Mouse (Mus musculus): Measurements from ENCODE around the gene Rbbp8nl.
A peak's percentile ranks its signal among the peaks of the same experiment; 100 is the strongest.

Gene Rbbp8nl

DNA sequence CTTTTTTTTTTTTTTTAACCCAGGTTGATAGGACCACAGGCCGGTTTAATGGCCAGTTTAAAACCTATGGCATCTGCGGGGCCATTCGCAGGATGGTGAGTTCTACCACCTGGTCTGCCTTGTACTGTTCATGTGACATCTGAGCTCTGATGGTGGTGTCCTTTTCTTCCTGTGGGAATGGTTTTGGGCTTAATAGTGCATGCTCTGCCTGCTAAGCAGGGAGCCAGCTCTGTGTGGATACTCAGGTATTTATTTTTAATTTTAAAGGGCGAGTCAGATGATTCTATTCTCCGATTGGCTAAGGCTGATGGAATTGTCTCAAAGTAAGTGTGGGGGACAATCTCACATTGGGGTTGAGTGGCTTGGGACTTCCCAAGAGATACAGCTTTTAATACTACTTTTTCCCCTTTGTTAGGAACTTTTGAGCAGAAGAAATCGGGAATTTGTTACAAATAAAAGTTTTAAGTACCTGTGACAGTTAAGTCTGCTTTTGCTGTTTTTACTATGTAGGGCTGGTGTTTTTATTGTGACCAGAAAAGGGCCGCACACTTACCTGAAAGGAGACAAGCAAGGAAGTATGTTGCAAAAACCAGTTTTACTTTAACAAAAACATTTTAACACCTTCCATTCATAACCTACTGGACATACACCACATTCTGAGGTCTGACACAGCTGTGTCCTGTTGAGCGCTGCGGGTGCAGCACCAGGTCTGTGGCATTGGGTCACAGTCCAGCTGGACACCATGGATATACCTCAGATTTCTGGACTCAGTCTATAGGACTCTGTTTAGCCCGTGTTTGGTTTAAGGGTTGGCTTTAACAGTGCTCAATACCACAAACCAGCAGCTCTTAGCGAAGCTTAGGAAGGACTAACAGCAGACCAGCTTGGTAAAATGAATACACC lies 31.5 kb downstream of the Rbbp8nl start:
- Histone ChIP-seq H3K27me3 (ENCODE audit: insufficient read depth, low read length) (no peaks in the 10 kb centered on the region), H3K36me3 (ENCODE audit: insufficient read depth, low read length) (peaks cover 66% of the 10 kb centered on the region), H3K4me1 (replicated peaks; ENCODE audit: low read depth, low read length) (peaks cover 67% of the 10 kb centered on the region), H3K9me3 (ENCODE audit: low read length) (no peaks in the 10 kb centered on the region), H3K4me3 (replicated peaks; ENCODE audit: low read length) (peak overlapping the region; percentile 97)
- TF ChIP-seq CTCF (conservative IDR thresholded peaks at IDR 0.05; ENCODE audit: low read length) (no peak), POU5F1 (IDR thresholded peaks at IDR 0.05; ENCODE audit: borderline replicate concordance, low read length) (no peak), NANOG (IDR thresholded peaks at IDR 0.05; ENCODE audit: borderline replicate concordance, low read length) (no peak)

DNA sequence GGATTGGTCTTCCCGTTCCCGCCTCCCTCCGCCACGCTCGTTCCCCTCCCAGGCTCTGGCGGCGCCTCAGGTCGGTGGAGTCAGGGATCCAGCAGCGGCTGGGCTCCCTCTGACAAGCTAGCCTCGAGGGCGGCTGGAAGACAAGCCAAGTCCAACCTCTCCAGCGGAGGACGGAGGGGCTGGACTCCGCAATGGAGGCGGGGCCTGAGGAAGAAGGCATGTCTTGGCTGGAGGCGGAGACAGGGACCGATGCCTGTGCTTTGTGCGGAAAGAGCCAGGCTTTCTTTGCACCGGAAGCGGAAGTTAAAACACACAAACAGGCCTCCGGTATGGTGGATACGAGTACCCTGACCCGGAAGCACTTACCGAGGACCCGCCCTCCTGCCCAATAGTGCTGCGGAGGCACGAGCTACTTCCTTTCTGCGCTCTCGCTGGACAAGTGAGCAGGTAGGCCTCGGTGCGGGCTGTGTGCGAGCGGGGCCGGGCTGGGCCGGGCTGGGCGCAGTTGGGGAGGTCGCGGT lies 32.6 kb downstream of the Rbbp8nl start, which contains the start of gene Rps21:
Gene Rps21, plus strand, starts transcription at position 377 of the 521 bp plus-strand sequence.
- Histone ChIP-seq H3K36me3 (ENCODE audit: insufficient read depth, low read length) (peaks cover 54% of the 10 kb centered on the region), H3K9me3 (ENCODE audit: low read length) (no peaks in the 10 kb centered on the region), H3K4me1 (replicated peaks; ENCODE audit: low read depth, low read length) (peaks cover 64% of the 10 kb centered on the region), H3K27me3 (ENCODE audit: insufficient read depth, low read length) (no peaks in the 10 kb centered on the region), H3K4me3 (replicated peaks; ENCODE audit: low read length) (peak within 1 kb of the TSS; percentile 97)
- no peak for TF ChIP-seq CTCF (conservative IDR thresholded peaks at IDR 0.05; ENCODE audit: low read length)
- no peak for TF ChIP-seq POU5F1 (IDR thresholded peaks at IDR 0.05; ENCODE audit: borderline replicate concordance, low read length)
- peak; percentile 52; the same call in 1 of the 2 replicates for TF ChIP-seq NANOG (IDR thresholded peaks at IDR 0.05; ENCODE audit: borderline replicate concordance, low read length)

DNA sequence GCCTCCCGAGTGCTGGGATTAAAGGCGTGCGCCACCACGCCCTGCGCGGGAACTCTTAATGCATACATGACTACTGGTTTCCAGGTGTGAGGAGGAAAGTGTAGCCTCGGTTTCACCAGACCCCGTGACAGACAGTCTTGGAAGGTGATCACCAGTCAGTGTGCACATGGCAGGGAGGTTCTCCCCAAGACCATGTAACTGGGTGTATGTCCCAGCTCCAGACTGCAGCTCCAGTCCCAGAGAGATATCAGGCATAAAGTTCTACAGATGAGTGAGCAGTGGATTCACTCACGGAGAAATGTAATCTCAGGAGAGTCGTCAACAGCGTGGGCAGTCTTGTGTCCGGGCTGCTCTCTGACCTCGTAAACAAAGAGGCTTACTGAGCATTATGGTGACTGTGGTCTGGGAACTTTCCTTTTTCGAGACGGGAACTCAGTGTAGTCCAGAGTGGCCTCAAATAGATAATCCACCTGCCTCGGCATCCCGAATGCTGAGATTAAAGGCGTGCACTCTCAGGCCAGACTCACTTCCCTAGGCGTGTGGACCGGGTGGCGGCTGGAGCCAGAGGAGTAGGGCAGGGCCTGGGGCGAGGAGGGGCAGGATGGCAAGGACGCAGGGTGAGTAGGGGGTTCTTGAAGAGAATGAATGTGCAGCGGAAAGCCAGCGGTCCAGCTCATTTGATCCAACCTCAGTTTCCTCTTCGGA lies 33.2 kb downstream of the Rbbp8nl start:
- TF ChIP-seq NANOG (IDR thresholded peaks at IDR 0.05; ENCODE audit: borderline replicate concordance, low read length), result no peak
- TF ChIP-seq POU5F1 (IDR thresholded peaks at IDR 0.05; ENCODE audit: borderline replicate concordance, low read length), result no peak
- TF ChIP-seq CTCF (conservative IDR thresholded peaks at IDR 0.05; ENCODE audit: low read length), result no peak
- Histone ChIP-seq H3K9me3 (ENCODE audit: low read length) (no peaks in the 10 kb centered on the region), H3K4me1 (replicated peaks; ENCODE audit: low read depth, low read length) (peaks cover 65% of the 10 kb centered on the region), H3K4me3 (replicated peaks; ENCODE audit: low read length) (peak overlapping the region; percentile 97), H3K36me3 (ENCODE audit: insufficient read depth, low read length) (peaks cover 48% of the 10 kb centered on the region), H3K27me3 (ENCODE audit: insufficient read depth, low read length) (no peaks in the 10 kb centered on the region)

DNA sequence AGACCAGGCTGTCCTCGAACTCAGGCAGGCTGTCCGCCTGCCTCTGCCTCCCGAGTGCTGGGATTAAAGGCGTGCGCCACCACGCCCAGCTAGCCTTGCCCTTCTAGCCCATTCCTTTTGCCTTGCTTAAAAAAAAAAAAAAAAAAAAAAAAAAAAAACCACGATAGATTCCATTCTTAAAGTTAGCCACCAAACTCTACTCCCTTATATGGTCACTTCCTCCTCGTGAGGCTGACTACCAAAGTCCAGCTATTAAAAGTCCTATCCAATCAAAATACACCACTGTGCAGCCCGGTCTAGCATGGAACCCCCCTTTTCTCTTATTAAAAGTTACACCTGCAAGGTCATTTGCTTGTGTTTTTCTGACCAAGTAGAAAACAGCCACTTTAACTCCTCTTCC lies 34.0 kb downstream of the Rbbp8nl start:
- peaks cover 40% of the 10 kb centered on the region for H3K36me3 ChIP-seq (ENCODE audit: insufficient read depth, low read length)
- no peaks in the 10 kb centered on the region for H3K27me3 ChIP-seq (ENCODE audit: insufficient read depth, low read length)
- peaks cover 62% of the 10 kb centered on the region for H3K4me1 ChIP-seq (replicated peaks; ENCODE audit: low read depth, low read length)
- peak overlapping the region; percentile 97 for H3K4me3 ChIP-seq (replicated peaks; ENCODE audit: low read length)
- no peak for TF ChIP-seq POU5F1 (IDR thresholded peaks at IDR 0.05; ENCODE audit: borderline replicate concordance, low read length)
- no peak for TF ChIP-seq NANOG (IDR thresholded peaks at IDR 0.05; ENCODE audit: borderline replicate concordance, low read length)
- TF ChIP-seq CTCF (conservative IDR thresholded peaks at IDR 0.05; ENCODE audit: low read length), result no peak
- no peaks in the 10 kb centered on the region for H3K9me3 ChIP-seq (ENCODE audit: low read length)

DNA sequence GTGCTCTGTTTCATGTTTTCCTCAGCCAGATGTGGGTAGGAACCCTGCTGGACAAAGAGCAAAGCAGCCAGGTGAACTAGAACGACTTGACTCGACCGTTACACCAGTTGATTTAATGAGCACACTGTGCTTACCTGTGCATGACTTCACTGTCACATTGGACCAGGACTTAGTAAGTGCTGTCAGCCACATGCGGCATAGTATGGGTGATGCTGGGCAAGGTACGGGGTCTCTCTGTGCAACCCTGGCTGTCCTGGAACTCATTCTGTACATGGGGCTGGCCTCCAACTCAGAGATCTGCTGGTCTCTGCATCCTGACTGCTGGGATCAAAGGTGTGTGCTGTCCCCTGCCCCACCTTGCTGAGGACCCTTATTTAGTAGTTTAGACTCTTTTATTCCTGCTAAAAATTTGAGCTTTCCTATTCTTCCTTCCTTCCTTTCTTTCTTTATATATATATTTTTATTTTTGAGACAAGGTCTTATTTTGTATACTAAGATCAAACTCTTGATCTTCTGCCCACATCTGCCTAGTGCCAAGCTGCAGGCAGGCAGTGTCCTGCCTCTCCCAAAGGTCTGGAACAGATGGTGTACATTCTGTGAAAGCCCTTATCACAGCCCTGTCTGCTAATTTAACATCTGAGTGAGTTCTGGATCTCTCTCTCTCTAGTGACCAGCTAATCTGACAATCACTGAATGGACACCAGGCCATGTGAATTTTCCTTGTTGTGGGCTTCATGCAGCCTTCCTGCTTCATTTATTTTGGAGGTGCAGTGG lies 35.1 kb downstream of the Rbbp8nl start:
- TF ChIP-seq CTCF (conservative IDR thresholded peaks at IDR 0.05; ENCODE audit: low read length), result no peak
- TF ChIP-seq NANOG (IDR thresholded peaks at IDR 0.05; ENCODE audit: borderline replicate concordance, low read length), result no peak
- no peak for TF ChIP-seq POU5F1 (IDR thresholded peaks at IDR 0.05; ENCODE audit: borderline replicate concordance, low read length)
- Histone ChIP-seq H3K9me3 (ENCODE audit: low read length) (no peaks in the 10 kb centered on the region), H3K4me3 (replicated peaks; ENCODE audit: low read length) (peak overlapping the region; percentile 97), H3K4me1 (replicated peaks; ENCODE audit: low read depth, low read length) (peaks cover 58% of the 10 kb centered on the region), H3K36me3 (ENCODE audit: insufficient read depth, low read length) (peaks cover 30% of the 10 kb centered on the region), H3K27me3 (ENCODE audit: insufficient read depth, low read length) (no peaks in the 10 kb centered on the region)

DNA sequence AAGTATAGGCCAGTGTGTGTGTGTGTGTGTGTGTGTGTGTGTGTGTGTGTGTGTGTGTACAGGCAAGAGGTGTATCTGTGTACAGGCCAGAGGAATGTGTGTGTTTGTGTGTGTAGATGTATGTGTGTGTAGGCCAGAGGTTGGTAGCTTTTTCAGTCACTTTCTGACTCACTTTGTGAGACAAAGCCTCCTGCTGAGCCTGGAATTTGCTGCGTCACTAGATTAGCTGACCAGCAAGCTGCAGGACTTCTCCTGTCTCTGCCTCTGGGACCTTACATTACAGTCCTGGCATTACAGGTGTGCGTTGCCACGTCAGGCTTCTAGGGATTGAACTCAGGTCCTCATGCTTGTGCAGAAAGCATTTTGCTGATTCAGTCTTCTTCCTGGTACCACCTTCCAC lies 37.8 kb downstream of the Rbbp8nl start:
- peaks cover 58% of the 10 kb centered on the region for H3K4me1 ChIP-seq (replicated peaks; ENCODE audit: low read depth, low read length)
- no peaks in the 10 kb centered on the region for H3K27me3 ChIP-seq (ENCODE audit: insufficient read depth, low read length)
- H3K4me3 ChIP-seq (replicated peaks; ENCODE audit: low read length), result 0 out of 2 replicates have a peak overlapping the region, but pooled peaks have one; percentile 0
- TF ChIP-seq POU5F1 (IDR thresholded peaks at IDR 0.05; ENCODE audit: borderline replicate concordance, low read length) (no peak), CTCF (conservative IDR thresholded peaks at IDR 0.05; ENCODE audit: low read length) (no peak), NANOG (IDR thresholded peaks at IDR 0.05; ENCODE audit: borderline replicate concordance, low read length) (no peak)
- H3K9me3 ChIP-seq (ENCODE audit: low read length), result no peaks in the 10 kb centered on the region
- H3K36me3 ChIP-seq (ENCODE audit: insufficient read depth, low read length), result peaks cover 7% of the 10 kb centered on the region

DNA sequence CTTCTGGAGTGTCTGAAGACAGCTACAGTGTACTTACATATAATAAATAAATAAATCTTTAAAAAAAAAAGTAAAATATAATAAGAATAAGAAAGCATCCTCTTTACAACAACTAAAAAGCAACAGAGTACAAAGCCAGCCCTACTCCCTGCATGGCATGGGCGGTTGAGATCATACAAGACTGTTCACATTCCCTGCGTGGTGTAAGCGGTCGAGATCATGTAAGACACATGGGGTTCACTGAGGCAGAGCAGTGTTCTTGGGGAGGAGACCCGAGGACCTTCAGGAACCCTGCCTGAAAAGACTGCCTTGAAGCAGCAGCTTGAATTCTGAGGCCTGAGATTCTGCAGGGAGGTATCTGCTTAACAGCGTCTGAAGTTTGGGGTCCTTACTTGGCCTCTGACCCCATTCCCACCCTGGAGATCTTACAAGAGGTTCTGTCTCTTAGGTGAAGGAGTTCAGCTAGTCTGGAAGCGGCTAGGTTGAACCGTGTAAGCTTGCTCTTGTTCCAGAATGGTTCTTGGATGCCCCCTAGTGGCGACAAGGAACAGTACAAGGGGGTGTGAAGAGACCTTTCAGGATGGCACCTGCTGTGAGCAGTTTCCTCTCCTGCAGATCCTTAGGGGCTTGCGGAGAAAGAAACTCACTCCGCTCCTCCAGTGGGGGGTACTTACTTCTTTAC lies 38.6 kb downstream of the Rbbp8nl start:
- Histone ChIP-seq H3K27me3 (ENCODE audit: insufficient read depth, low read length) (no peaks in the 10 kb centered on the region), H3K4me3 (replicated peaks; ENCODE audit: low read length) (peak overlapping the region; percentile 0; the same call in 1 of the 2 replicates), H3K36me3 (ENCODE audit: insufficient read depth, low read length) (peaks cover 7% of the 10 kb centered on the region), H3K4me1 (replicated peaks; ENCODE audit: low read depth, low read length) (peaks cover 58% of the 10 kb centered on the region), H3K9me3 (ENCODE audit: low read length) (peaks cover 4% of the 10 kb centered on the region)
- no peak for TF ChIP-seq NANOG (IDR thresholded peaks at IDR 0.05; ENCODE audit: borderline replicate concordance, low read length)
- TF ChIP-seq POU5F1 (IDR thresholded peaks at IDR 0.05; ENCODE audit: borderline replicate concordance, low read length), result no peak
- TF ChIP-seq CTCF (conservative IDR thresholded peaks at IDR 0.05; ENCODE audit: low read length), result peak; percentile 95

All from E14TG2a.4 (cell line).